Mouse (Mus musculus): ENCODE measurements around the gene Syt5. TPM values are rescaled to one million over a fixed set of nuclear protein-coding genes. Genes with fewer than 3 reads are reported as not detected.
A peak's percentile ranks its signal among the peaks of the same experiment; 100 is the strongest.

Syt5 gene
- polyA plus RNA-seq, 1 experiment from 2014 or later, result 6.7 TPM

DNA sequence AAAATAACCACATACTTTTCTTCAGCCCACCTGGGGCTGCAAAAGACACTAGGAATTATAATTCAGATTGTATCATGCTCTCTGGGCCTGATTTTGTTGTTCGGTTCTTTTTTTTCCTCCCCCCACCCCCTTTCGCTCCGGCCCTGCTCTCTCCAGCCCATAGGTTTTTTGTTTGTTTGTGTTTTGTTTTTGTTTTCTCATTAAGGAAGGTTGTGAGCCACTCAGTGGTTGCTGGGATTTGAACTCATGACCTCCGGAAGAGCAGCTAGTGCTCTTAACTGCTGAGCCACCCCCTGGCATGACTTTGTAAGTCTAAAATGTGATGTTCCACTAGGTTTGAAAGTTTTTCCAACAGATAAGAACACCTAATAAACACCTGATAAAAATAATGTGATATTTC, 44.2 kb downstream of the Syt5 start:
- no peaks in the 10 kb centered on the region for H3K27me3 ChIP-seq (ENCODE audit: poor library complexity, severe bottlenecking)
- H3K27ac ChIP-seq, result no peak overlapping the region
- peaks cover 6% of the 10 kb centered on the region; the same call in 1 of the 2 replicates for H3K36me3 ChIP-seq (replicated peaks)
- H3K9me3 ChIP-seq, result no peaks in the 10 kb centered on the region
- no peak for DNase-seq (ENCODE audit: extremely low spot score, low spot score)
- peaks cover 35% of the 10 kb centered on the region for H3K4me1 ChIP-seq
- no peak overlapping the region for H3K4me3 ChIP-seq
- WGBS, result 84% methylated on average over 4 of the region's 4 CpGs

- Histone ChIP-seq H3K27me3 (ENCODE audit: poor library complexity, severe bottlenecking) (no peaks in the 10 kb centered on the region), H3K4me1 (peaks cover 40% of the 10 kb centered on the region), H3K36me3 (replicated peaks) (peaks cover 7% of the 10 kb centered on the region), H3K4me3 (peak overlapping the region; percentile 94), H3K27ac (peak overlapping the region; percentile 93), H3K9me3 (no peaks in the 10 kb centered on the region)
- WGBS, result 12% methylated on average over 14 of the region's 14 CpGs
- peak; percentile 24 for DNase-seq (ENCODE audit: extremely low spot score, low spot score)
These were observed 44.8 kb downstream of the Syt5 start for GRCm38 (mm10) chr7:4502421-4503090.

- WGBS, result under 1% methylated on average over 62 of the region's 62 CpGs
- Histone ChIP-seq H3K9me3 (no peaks in the 10 kb centered on the region), H3K4me1 (peaks cover 43% of the 10 kb centered on the region), H3K27me3 (ENCODE audit: poor library complexity, severe bottlenecking) (no peaks in the 10 kb centered on the region), H3K27ac (peak within 1 kb of the TSS; percentile 93), H3K36me3 (replicated peaks) (peaks cover 15% of the 10 kb centered on the region), H3K4me3 (peak within 1 kb of the TSS; percentile 94)
- DNase-seq (ENCODE audit: extremely low spot score, low spot score), result peak; percentile 93
These were observed 45.6 kb downstream of the Syt5 start, which contains the start of gene Ppp1r12c for GRCm38 (mm10) chr7:4501558-4502397. Ppp1r12c (minus strand) TSS chr7:4501680.

DNA sequence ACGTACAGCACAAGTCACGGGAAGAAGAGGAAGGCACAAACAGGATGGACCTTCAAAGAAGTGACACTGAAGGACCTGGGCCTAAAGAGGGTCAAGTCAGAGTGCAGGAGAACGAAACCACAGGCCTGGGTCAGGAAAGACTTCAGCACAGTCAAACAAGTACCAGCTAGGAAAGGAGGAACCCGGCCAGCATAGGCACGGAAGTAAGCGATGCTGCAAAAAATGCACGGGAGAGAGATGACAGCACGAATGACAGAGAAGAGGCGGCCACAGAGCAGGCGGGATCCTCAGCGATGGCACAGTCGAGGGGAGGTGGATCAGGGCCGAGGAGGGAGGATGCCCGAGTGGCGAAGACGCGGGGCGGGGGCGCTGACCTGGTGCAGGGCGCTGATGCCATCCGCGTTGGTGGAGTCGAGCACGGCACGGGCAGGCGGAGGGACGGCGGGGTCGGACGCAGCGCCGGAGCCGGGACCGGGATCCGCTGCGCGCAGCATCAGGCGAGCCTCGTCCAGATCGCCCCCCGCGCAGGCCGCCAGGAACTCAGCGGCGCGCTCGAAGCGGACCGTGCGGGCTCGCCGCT, 46.4 kb downstream of the Syt5 start:
- no peaks in the 10 kb centered on the region for H3K9me3 ChIP-seq
- no peaks in the 10 kb centered on the region for H3K27me3 ChIP-seq (ENCODE audit: poor library complexity, severe bottlenecking)
- peaks cover 23% of the 10 kb centered on the region for H3K36me3 ChIP-seq (replicated peaks)
- under 1% methylated on average over 47 of the region's 52 CpGs for WGBS
- peaks cover 43% of the 10 kb centered on the region for H3K4me1 ChIP-seq
- peak; percentile 43 for DNase-seq (ENCODE audit: extremely low spot score, low spot score)
- peak overlapping the region; percentile 94 for H3K4me3 ChIP-seq
- H3K27ac ChIP-seq, result peak overlapping the region; percentile 93

DNA sequence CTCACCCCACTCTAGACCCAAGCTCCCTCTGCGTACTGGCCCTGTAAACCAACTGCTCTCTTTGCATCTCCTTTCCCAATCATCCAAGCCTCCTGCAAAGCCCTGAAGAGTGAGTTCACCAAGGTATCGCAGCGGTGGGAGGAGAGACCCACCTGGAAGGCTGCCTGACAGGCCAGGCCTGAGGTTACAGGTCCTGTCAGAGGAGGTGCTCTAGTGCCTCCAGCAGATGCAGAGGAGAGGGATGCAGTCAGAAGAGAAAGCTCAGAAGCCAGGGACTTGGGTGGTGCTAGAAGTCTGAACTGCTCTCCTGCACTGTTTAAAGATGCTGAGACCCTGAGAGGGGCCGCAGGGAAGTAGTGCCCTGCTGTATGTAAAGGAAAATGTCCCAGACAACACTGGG, 48.3 kb downstream of the Syt5 start:
- H3K27me3 ChIP-seq (ENCODE audit: poor library complexity, severe bottlenecking), result no peaks in the 10 kb centered on the region
- H3K36me3 ChIP-seq (replicated peaks), result peaks cover 42% of the 10 kb centered on the region
- WGBS, result 94% methylated on average over 4 of the region's 4 CpGs
- peak overlapping the region; percentile 94; the same call in 1 of the 2 replicates for H3K4me3 ChIP-seq
- no peak for DNase-seq (ENCODE audit: extremely low spot score, low spot score)
- no peaks in the 10 kb centered on the region for H3K9me3 ChIP-seq
- 0 out of 2 replicates have a peak overlapping the region, but pooled peaks have one; percentile 20 for H3K27ac ChIP-seq
- H3K4me1 ChIP-seq, result peaks cover 43% of the 10 kb centered on the region

GRCm38 (mm10) chr7:4498251-4498650, 49.1 kb downstream of the Syt5 start:
- Histone ChIP-seq H3K27ac (peak overlapping the region; percentile 20; the same call in 1 of the 2 replicates), H3K4me3 (peak overlapping the region; percentile 94)
- DNase-seq (ENCODE audit: extremely low spot score, low spot score), result peak; percentile 56

GRCm38 (mm10) chr7:4497271-4497903, 50.0 kb downstream of the Syt5 start:
- Histone ChIP-seq H3K36me3 (replicated peaks) (peaks cover 59% of the 10 kb centered on the region), H3K27ac (no peak overlapping the region), H3K4me3 (no peak overlapping the region; the same call in 1 of the 2 replicates), H3K9me3 (no peaks in the 10 kb centered on the region), H3K4me1 (peaks cover 40% of the 10 kb centered on the region), H3K27me3 (ENCODE audit: poor library complexity, severe bottlenecking) (no peaks in the 10 kb centered on the region)
- no peak for DNase-seq (ENCODE audit: extremely low spot score, low spot score)
- WGBS, result 95% methylated on average over 9 of the region's 9 CpGs

More at GRCm38 (mm10) chr7:4498251-4498650, 49.1 kb downstream of the Syt5 start:
- Histone ChIP-seq H3K27me3 (ENCODE audit: poor library complexity, severe bottlenecking) (no peaks in the 10 kb centered on the region), H3K4me1 (peaks cover 43% of the 10 kb centered on the region), H3K36me3 (replicated peaks) (peaks cover 50% of the 10 kb centered on the region), H3K9me3 (no peaks in the 10 kb centered on the region)
- 35% methylated on average over 9 of the region's 9 CpGs for WGBS

DNA sequence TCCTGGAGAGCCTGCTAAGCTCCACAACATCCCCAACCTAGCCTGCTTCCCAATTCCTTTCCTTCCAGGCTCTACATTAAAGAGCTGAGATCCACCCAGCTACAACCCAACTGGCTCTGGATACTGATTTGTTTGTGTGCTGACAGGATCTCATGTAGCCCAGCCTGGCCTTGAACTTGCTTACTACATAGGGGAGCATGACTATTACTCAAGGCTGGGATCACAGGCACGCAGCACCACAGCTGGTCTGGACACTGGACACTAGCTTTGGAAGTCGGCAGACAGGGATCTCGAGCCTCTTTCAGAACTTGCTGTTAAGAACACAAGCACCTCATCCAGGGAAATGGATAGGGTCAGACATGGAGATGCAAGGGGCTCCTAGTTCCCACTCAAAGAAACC, 50.9 kb downstream of the Syt5 start:
- Histone ChIP-seq H3K9me3 (no peaks in the 10 kb centered on the region), H3K4me3 (no peak overlapping the region), H3K36me3 (replicated peaks) (peaks cover 68% of the 10 kb centered on the region), H3K4me1 (peaks cover 37% of the 10 kb centered on the region), H3K27ac (no peak overlapping the region), H3K27me3 (ENCODE audit: poor library complexity, severe bottlenecking) (no peaks in the 10 kb centered on the region)
- 94% methylated on average over 3 of the region's 3 CpGs for WGBS
- DNase-seq (ENCODE audit: extremely low spot score, low spot score), result no peak

DNA sequence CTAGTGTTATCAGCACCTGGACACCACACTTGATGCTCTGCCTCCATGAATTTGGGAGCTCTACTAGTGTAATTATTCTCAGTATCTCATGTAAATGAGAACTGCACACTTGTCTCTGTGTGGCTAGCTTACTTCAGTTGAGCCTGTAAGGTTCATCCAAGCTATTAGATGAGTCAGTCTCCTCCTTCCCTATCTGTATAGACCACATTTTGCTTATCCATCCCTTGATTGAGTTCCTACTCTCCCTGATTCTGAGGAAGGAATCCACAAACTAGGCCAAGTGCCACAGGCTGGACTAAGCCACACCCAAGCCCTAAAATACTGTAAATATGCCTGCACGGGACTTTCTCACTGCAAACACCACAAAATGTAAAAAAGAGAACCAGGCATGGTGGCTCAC, 53.4 kb downstream of the Syt5 start:
- Histone ChIP-seq H3K27ac (no peak overlapping the region), H3K9me3 (no peaks in the 10 kb centered on the region), H3K4me1 (peaks cover 18% of the 10 kb centered on the region), H3K36me3 (replicated peaks) (peaks cover 89% of the 10 kb centered on the region), H3K27me3 (ENCODE audit: poor library complexity, severe bottlenecking) (no peaks in the 10 kb centered on the region), H3K4me3 (no peak overlapping the region)
- WGBS, result 85% methylated on average over 1 of the region's 1 CpGs
- no peak for DNase-seq (ENCODE audit: extremely low spot score, low spot score)

DNA sequence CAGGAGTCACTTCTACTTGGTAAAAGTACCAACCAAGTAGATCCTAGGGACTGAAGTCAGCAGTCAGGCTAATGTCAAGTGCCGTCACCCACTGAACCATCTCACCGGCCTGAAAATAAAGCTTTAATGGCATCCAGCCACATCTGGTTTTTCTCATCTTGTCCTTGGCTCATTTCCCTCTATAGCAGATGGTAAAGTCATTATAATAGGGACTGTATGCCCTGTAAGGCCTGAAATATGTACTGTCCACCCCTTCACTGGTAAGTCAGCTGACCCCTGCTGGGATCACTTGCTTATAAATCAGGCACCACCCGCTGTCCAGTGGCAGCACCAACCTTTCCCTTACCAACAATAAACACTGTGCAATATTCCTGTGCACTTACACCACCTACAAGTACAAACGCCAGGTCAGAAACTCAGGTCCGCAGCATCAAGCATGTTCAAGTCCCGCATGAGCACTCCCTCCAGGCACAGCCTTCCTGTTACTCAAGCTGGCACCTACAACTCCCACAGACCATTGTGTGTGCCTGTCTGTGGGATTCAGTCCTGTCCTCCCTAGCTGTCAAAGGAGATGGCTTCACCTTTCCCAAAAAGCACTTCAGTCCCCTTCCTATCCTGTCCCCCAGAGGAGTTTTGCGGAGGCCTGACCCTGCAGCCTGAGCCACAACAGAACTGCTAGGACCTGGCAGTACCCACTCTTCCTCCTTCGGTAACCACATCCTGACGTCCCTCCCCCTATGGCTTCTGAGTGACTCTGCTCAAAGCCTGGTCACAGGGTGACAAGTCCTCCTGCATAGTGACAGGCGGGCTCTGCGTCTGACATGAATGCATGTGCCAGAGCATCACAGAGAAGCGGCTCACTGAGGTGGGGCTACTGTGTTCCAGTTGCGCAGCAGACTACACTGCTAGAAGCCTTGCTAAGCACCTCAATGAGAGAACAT, 54.8 kb downstream of the Syt5 start:
- peaks cover 3% of the 10 kb centered on the region; the same call in 1 of the 2 replicates for H3K4me1 ChIP-seq
- no peak overlapping the region for H3K4me3 ChIP-seq
- H3K36me3 ChIP-seq (replicated peaks), result peaks cover 100% of the 10 kb centered on the region
- DNase-seq (ENCODE audit: extremely low spot score, low spot score), result no peak
- no peak overlapping the region for H3K27ac ChIP-seq
- 93% methylated on average over 13 of the region's 13 CpGs for WGBS
- no peaks in the 10 kb centered on the region for H3K9me3 ChIP-seq
- H3K27me3 ChIP-seq (ENCODE audit: poor library complexity, severe bottlenecking), result no peaks in the 10 kb centered on the region

GRCm38 (mm10) chr7:4491308-4491707, 56.0 kb downstream of the Syt5 start:
- Histone ChIP-seq H3K4me1 (no peaks in the 10 kb centered on the region), H3K9me3 (no peaks in the 10 kb centered on the region), H3K4me3 (no peak overlapping the region), H3K36me3 (replicated peaks) (peaks cover 100% of the 10 kb centered on the region), H3K27ac (no peak overlapping the region), H3K27me3 (ENCODE audit: poor library complexity, severe bottlenecking) (no peaks in the 10 kb centered on the region)
- no peak for DNase-seq (ENCODE audit: extremely low spot score, low spot score)
- 94% methylated on average over 6 of the region's 6 CpGs for WGBS

All from forebrain, embryonic 10.5 days (tissue).